Mouse (Mus musculus) thymus, postnatal 36 days (tissue): ENCODE data around the gene P4htm.

Experiments used
- DNase-seq, 2 experiments: peaks; one replicate each; pipeline ENCODE4 v3.0.0; 2022; ENCODE audit warnings: mixed read lengths in 2 of 2

Gene P4htm

GRCm38 (mm10) chr9:108577025-108577424 lies 20.4 kb downstream of the P4htm start:
- no peak for DNase-seq

GRCm38 (mm10) chr9:108575321-108576297 lies 21.9 kb downstream of the P4htm start:
- DNase-seq: no peak

GRCm38 (mm10) chr9:108574921-108575320 lies 22.5 kb downstream of the P4htm start:
- DNase-seq: no peak

GRCm38 (mm10) chr9:108573774-108574690 lies 23.4 kb downstream of the P4htm start:
- DNase-seq: peak; percentile 74 to 76

GRCm38 (mm10) chr9:108572321-108572720 lies 25.1 kb downstream of the P4htm start:
- DNase-seq: no peak

GRCm38 (mm10) chr9:108571401-108571973 lies 26.0 kb downstream of the P4htm start:
- DNase-seq: no peak

GRCm38 (mm10) chr9:108570207-108570896 lies 27.1 kb downstream of the P4htm start:
- DNase-seq: peak; percentile 88 to 92

- peak; percentile 82 to 89 for DNase-seq
Measured at GRCm38 (mm10) chr9:108569381-108570206, 27.9 kb downstream of the P4htm start, which contains the start of gene Dalrd3. TSS of gene Dalrd3 (plus strand) at chr9:108569886.

GRCm38 (mm10) chr9:108568511-108568921 lies 29.0 kb downstream of the P4htm start:
- DNase-seq: peak in 1 of 2 experiments; percentile 49

- DNase-seq: peak; percentile 27 to 48
Measured at GRCm38 (mm10) chr9:108567931-108568419, 29.5 kb downstream of the P4htm start.

- DNase-seq: peak; percentile 96 to 97
Measured at GRCm38 (mm10) chr9:108566815-108567776, 30.4 kb downstream of the P4htm start, which contains the start of gene Ndufaf3. TSS of gene Ndufaf3 (minus strand) at chr9:108567434.

GRCm38 (mm10) chr9:108565881-108566814 lies 31.3 kb downstream of the P4htm start:
- no peak for DNase-seq

GRCm38 (mm10) chr9:108564131-108564530 lies 33.3 kb downstream of the P4htm start:
- no peak for DNase-seq

GRCm38 (mm10) chr9:108563671-108564070 lies 33.8 kb downstream of the P4htm start:
- DNase-seq: no peak

GRCm38 (mm10) chr9:108560227-108560841 lies 37.1 kb downstream of the P4htm start, which contains the start of gene Impdh2:
TSS of gene Impdh2 (plus strand) at chr9:108560286.
- DNase-seq: peak; percentile 92 to 94

GRCm38 (mm10) chr9:108559169-108559568 lies 38.3 kb downstream of the P4htm start:
- DNase-seq: no peak

GRCm38 (mm10) chr9:108546875-108547274 lies 50.6 kb downstream of the P4htm start:
- no peak for DNase-seq

GRCm38 (mm10) chr9:108545986-108546385 lies 51.5 kb downstream of the P4htm start:
- no peak for DNase-seq
